Comparison of ENCODE assay signal across 13 mouse cellular contexts in genomic region chr8:72349838-72350237, GRCm38 (mm10). TPM values are rescaled to one million over a fixed set of nuclear protein-coding genes. Genes with fewer than 3 reads are reported as not detected.
DNase-seq lines count a peak whose midpoint lies in the region; ATAC-seq and TF ChIP-seq lines count a peak whose summit lies in the region.
"Had no signal": no experiment of that assay in that cellular context is flagged by ENCODE, and none has a peak within 500 bp of the region (broad histone marks: within the 10 kb centered on the region; RNA-seq: fewer than 3 reads in every experiment).

No protein-coding gene starts in this region.

- TF ChIP-seq POLR2A in MEL (IDR thresholded peaks at IDR 0.05; ENCODE audit: control insufficient read depth in 1 of 2, insufficient read depth in 1 of 2, low read depth in 1 of 2, low read length in 2 of 2, poor library complexity in 1 of 2), result no peak

- H3K79me2 ChIP-seq in MEL (ENCODE audit: control insufficient read depth, insufficient read depth, low read length, poor library complexity), result no peaks in the 10 kb centered on the region

- no peaks in the 10 kb centered on the region for H3K27me3 ChIP-seq in heart, embryonic 16.5 days (ENCODE audit: control insufficient read depth, insufficient read depth, low read length)
- H3K27me3 ChIP-seq in heart, embryonic 10.5 days (ENCODE audit: insufficient read depth, poor library complexity, severe bottlenecking), result no peaks in the 10 kb centered on the region
- H3K27me3 ChIP-seq in MEL (ENCODE audit: control insufficient read depth in 1 of 2, insufficient read depth in 2 of 2, low read length in 2 of 2), result no peaks in the 10 kb centered on the region
- H3K27me3 ChIP-seq in intestine, embryonic 16.5 days (replicated peaks; ENCODE audit: control insufficient read depth, insufficient read depth, low read length), result no peaks in the 10 kb centered on the region
- H3K27me3 ChIP-seq: limb, embryonic 13.5 days; stomach, embryonic 15.5 days had no signal

- H3K4me3 ChIP-seq in heart, embryonic 16.5 days (ENCODE audit: low read length), result no peak overlapping the region
- H3K4me3 ChIP-seq in heart, embryonic 10.5 days, result no peak overlapping the region
- no peak overlapping the region for H3K4me3 ChIP-seq in MEL (ENCODE audit: control insufficient read depth in 1 of 2, insufficient read depth in 1 of 2, low read depth in 2 of 2, low read length in 2 of 2)
- H3K4me3 ChIP-seq in intestine, embryonic 16.5 days (ENCODE audit: low read length), result no peak overlapping the region
- H3K4me3 ChIP-seq: hindbrain, embryonic 10.5 days; limb, embryonic 13.5 days; myocyte; stomach, embryonic 15.5 days had no signal

- TF ChIP-seq RAD21 in MEL (IDR thresholded peaks at IDR 0.05; ENCODE audit: low read depth, low read length), result no peak

- H3K4me2 ChIP-seq in heart, embryonic 16.5 days (ENCODE audit: low read depth, low read length), result no peak overlapping the region
- no peak overlapping the region for H3K4me2 ChIP-seq in intestine, embryonic 16.5 days (ENCODE audit: low read depth, low read length)
- H3K4me2 ChIP-seq: limb, embryonic 13.5 days; stomach, embryonic 15.5 days had no signal

- no peaks in the 10 kb centered on the region for H3K9me3 ChIP-seq in heart, embryonic 16.5 days (replicated peaks; ENCODE audit: control insufficient read depth, low read length)
- H3K9me3 ChIP-seq in heart, embryonic 10.5 days, result no peaks in the 10 kb centered on the region
- no peaks in the 10 kb centered on the region for H3K9me3 ChIP-seq in MEL (replicated peaks; ENCODE audit: insufficient read depth, low read length)
- no peaks in the 10 kb centered on the region for H3K9me3 ChIP-seq in intestine, embryonic 16.5 days (ENCODE audit: control insufficient read depth, low read length)
- H3K9me3 ChIP-seq: hindbrain, embryonic 10.5 days; limb, embryonic 13.5 days; stomach, embryonic 15.5 days had no signal

- no peak for ATAC-seq in heart, embryonic 16.5 days (replicated peaks; ENCODE audit: extremely low read depth, insufficient read depth, low FRiP score)
- ATAC-seq in megakaryocyte progenitor cell, adult 5-6 weeks (replicated peaks; ENCODE audit: poor library complexity), result peak; percentile 18
- ATAC-seq in intestine, embryonic 16.5 days, result no peak

- peak overlapping the region; percentile 61; the same call in 1 of the 2 replicates for H3K27ac ChIP-seq in heart, embryonic 16.5 days (ENCODE audit: low read length)
- no peak overlapping the region for H3K27ac ChIP-seq in heart, embryonic 10.5 days
- H3K27ac ChIP-seq in MEL (ENCODE audit: control insufficient read depth, low read depth, low read length), result no peak overlapping the region
- no peak overlapping the region for H3K27ac ChIP-seq in intestine, embryonic 16.5 days (ENCODE audit: low read length)
- H3K27ac ChIP-seq: hindbrain, embryonic 10.5 days; limb, embryonic 13.5 days; stomach, embryonic 15.5 days had no signal

- TF ChIP-seq EP300 in MEL (IDR thresholded peaks at IDR 0.05; ENCODE audit: low read depth in 1 of 2, low read length in 2 of 2), result no peak

- TF ChIP-seq CTCF in MEL (IDR thresholded peaks at IDR 0.05 in 2 of 3, conservative IDR thresholded peaks at IDR 0.05 in 1 of 3; ENCODE audit: control insufficient read depth in 1 of 3, insufficient read depth in 1 of 3, low read depth in 2 of 3, low read length in 3 of 3, poor library complexity in 1 of 3, severe bottlenecking in 1 of 3), result no peak

- peaks cover 3% of the 10 kb centered on the region; the same call in 1 of the 2 replicates for H3K36me3 ChIP-seq in heart, embryonic 16.5 days (ENCODE audit: control insufficient read depth, insufficient read depth)
- peaks cover 44% of the 10 kb centered on the region for H3K36me3 ChIP-seq in heart, embryonic 10.5 days
- H3K36me3 ChIP-seq in MEL (ENCODE audit: control insufficient read depth in 1 of 2, insufficient read depth in 2 of 2, low read length in 2 of 2), result peaks cover 2 to 22% of the 10 kb centered on the region in 2 experiments; a peak in 3 of 4 replicates
- no peaks in the 10 kb centered on the region for H3K36me3 ChIP-seq in intestine, embryonic 16.5 days (ENCODE audit: control insufficient read depth, insufficient read depth, low read length)

- no peak overlapping the region for H3K9ac ChIP-seq in heart, embryonic 16.5 days (ENCODE audit: low read length)
- no peak overlapping the region for H3K9ac ChIP-seq in MEL (ENCODE audit: control insufficient read depth, low read depth, low read length, poor library complexity, severe bottlenecking)
- H3K9ac ChIP-seq in intestine, embryonic 16.5 days (ENCODE audit: low read depth, low read length), result no peak overlapping the region
- H3K9ac ChIP-seq: limb, embryonic 13.5 days; stomach, embryonic 15.5 days had no signal

- 81% methylated on average over 9 of the region's 9 CpGs for WGBS in heart, embryonic 16.5 days
- WGBS in heart, embryonic 10.5 days, result 90% methylated on average over 9 of the region's 9 CpGs
- WGBS in intestine, embryonic 16.5 days, result 88% methylated on average over 9 of the region's 9 CpGs

- DNase-seq in heart, embryonic 10.5 days (ENCODE audit: low spot score), result no peak
- DNase-seq in B cell, adult 2 months, result peak; percentile 47 to 48
- peak; percentile 28 for DNase-seq in MEL (ENCODE audit: low read depth, low spot score)
- DNase-seq in cerebellum, adult 9-10 months, result no peak
- DNase-seq: kidney, adult 9 months; lung, postnatal 36 days had no signal

- peaks cover 29% of the 10 kb centered on the region for H3K4me1 ChIP-seq in heart, embryonic 16.5 days (ENCODE audit: control insufficient read depth, insufficient read depth, low read length)
- peaks cover 37% of the 10 kb centered on the region for H3K4me1 ChIP-seq in heart, embryonic 10.5 days
- H3K4me1 ChIP-seq in MEL (ENCODE audit: control insufficient read depth in 1 of 2, insufficient read depth in 2 of 2, low read length in 2 of 2), result peaks cover 2 to 35% of the 10 kb centered on the region in 2 experiments; a peak in 3 of 4 replicates
- no peaks in the 10 kb centered on the region for H3K4me1 ChIP-seq in intestine, embryonic 16.5 days (ENCODE audit: control insufficient read depth, insufficient read depth, low read length)
- H3K4me1 ChIP-seq: hindbrain, embryonic 10.5 days; limb, embryonic 13.5 days; stomach, embryonic 15.5 days had no signal

TF ChIP-seq in MEL, 35 proteins besides CTCF, POLR2A, EP300 and RAD21:
- TF ChIP-seq GATA1 (IDR thresholded peaks at IDR 0.05; ENCODE audit: low read depth, low read length) (no peak), CHD2 (IDR thresholded peaks at IDR 0.05; ENCODE audit: low read length) (no peak), USF1 (IDR thresholded peaks at IDR 0.05; ENCODE audit: low read depth, low read length) (no peak), MYC (IDR thresholded peaks at IDR 0.05; ENCODE audit: low read depth, low read length) (no peak), MAX (IDR thresholded peaks at IDR 0.05; ENCODE audit: low read length) (no peak), ZNF384 (IDR thresholded peaks at IDR 0.05; ENCODE audit: low read depth, low read length) (0 out of 2 replicates have a peak, but pooled peaks have one; percentile 16), TBP (IDR thresholded peaks at IDR 0.05; ENCODE audit: low read depth, low read length) (no peak), MXI1 (IDR thresholded peaks at IDR 0.05; ENCODE audit: low read depth, low read length) (no peak)

RNA-seq across cellular contexts. Expression of gene Klf2, which starts 31.0 kb away (rescaled TPM):
- 14.8 and 15.3 TPM in 2 replicates for polyA plus RNA-seq in heart, embryonic 16.5 days (2015; fragmentation: Nextera tagmentation; extraction: Ambion mirVana)
- polyA plus RNA-seq in heart, embryonic 10.5 days (2016; fragmentation: Nextera tagmentation; extraction: Ambion mirVana), result 12.8 and 14.1 TPM in 2 replicates
- total RNA-seq in MEL (2012; rRNA removed), result not detected in 2 replicates
- polyA plus RNA-seq in MEL (2012; ENCODE audit: insufficient read depth in 1 of 2, insufficient read length in 2 of 2, low read depth in 1 of 2, low replicate concordance in 2 of 2, missing spikeins in 1 of 2), result not detected
- 10.8 and 21.8 TPM in 2 replicates for total RNA-seq in megakaryocyte progenitor cell, adult 5-6 weeks (2015)
- 2.0 and 6.6 TPM in 2 replicates for total RNA-seq in megakaryocyte progenitor cell, adult 5-6 weeks (2017)
- polyA plus RNA-seq in intestine, embryonic 16.5 days (2015; fragmentation: Nextera tagmentation; extraction: Ambion mirVana), result 3.6 and 5.1 TPM in 2 replicates

RNA-seq across cellular contexts. Expression of gene Gm10282, which starts 44.8 kb away (rescaled TPM):
- polyA plus RNA-seq in heart, embryonic 16.5 days (2015; fragmentation: Nextera tagmentation; extraction: Ambion mirVana), result 15.0 and 30.4 TPM in 2 replicates
- polyA plus RNA-seq in heart, embryonic 10.5 days (2016; fragmentation: Nextera tagmentation; extraction: Ambion mirVana), result 19.8 and 23.4 TPM in 2 replicates
- 11.4 and 11.7 TPM in 2 replicates for total RNA-seq in MEL (2012; rRNA removed)
- polyA plus RNA-seq in MEL (2012; ENCODE audit: insufficient read depth in 1 of 2, insufficient read length in 2 of 2, low read depth in 1 of 2, low replicate concordance in 2 of 2, missing spikeins in 1 of 2), result 100 to 1,000 TPM in 1 of 2 experiments, not detected in 1; 133 TPM
- 58.7 and 76.6 TPM in 2 replicates for total RNA-seq in megakaryocyte progenitor cell, adult 5-6 weeks (2015)
- total RNA-seq in megakaryocyte progenitor cell, adult 5-6 weeks (2017), result 68.3 and 86.8 TPM in 2 replicates
- polyA plus RNA-seq in intestine, embryonic 16.5 days (2015; fragmentation: Nextera tagmentation; extraction: Ambion mirVana), result 14.3 and 18.9 TPM in 2 replicates

Comparison
In these comparisons a context has a peak if more than half of its experiments do, and no peak if none do; other contexts are left out.
1. DNase-seq: peak in B cell, adult 2 months (2 of 2) and MEL (single experiment); none in heart, embryonic 10.5 days (single experiment) and cerebellum, adult 9-10 months (single experiment).